ENCODE assay signal across 10 mouse cellular contexts in the genomic region with DNA sequence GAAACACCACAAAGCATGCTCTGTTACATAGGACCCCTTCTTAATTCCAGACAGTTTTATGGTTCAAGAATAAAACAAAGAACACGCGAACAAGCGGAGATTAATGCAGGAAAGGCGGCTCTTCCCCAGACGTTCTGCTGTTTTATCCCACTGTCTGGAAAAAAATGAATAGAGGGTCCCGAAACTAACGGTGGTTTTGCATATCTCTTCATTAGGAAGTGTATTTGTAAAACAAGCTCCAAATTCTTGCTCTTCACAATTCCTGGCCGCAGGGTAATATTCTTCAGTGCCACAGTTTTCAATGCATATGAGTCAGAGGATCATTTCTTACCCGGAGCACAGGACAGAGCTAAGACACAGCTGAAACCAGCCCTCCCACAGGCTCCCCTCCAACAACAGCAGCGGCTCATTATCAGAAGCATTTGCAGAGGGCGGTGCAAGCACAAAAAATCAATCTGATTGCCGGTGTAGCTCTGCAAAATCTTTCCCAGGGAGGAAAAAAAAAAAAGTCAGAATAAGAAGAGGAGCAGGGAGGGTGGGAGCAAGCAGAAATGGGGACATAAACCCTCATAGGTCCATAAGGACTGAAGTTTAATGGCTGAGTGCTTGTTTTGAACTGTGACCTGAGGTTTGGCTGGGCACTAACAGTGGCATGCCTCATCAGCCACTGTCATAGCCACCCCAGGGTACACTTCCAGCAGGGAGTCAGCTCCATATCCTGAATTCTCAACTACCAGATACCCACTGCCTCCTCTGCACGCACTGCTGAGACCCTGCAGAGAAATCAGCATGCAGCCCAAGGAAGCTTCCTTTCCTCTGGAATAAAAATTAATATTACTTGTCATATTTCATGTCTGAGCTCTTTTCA.
DNase-seq lines count a peak whose midpoint lies in the region.
"Had no signal": no experiment of that assay in that cellular context is flagged by ENCODE, and none has a peak within 500 bp of the region (broad histone marks: within the 10 kb centered on the region; RNA-seq: fewer than 3 reads in every experiment).

No protein-coding gene starts in this region.

- H3K27me3 ChIP-seq in midbrain, embryonic 10.5 days (ENCODE audit: low read depth, poor library complexity, severe bottlenecking), result no peaks in the 10 kb centered on the region
- H3K27me3 ChIP-seq: megakaryocyte, embryonic 14.5 days had no signal

- peak overlapping the region; percentile 82 for H3K27ac ChIP-seq in midbrain, embryonic 10.5 days (replicated peaks)

- DNase-seq in cerebellum, postnatal 14 days, result peak; percentile 8 to 13
- DNase-seq in cerebellum, adult 11 months, result no peak
- DNase-seq in urinary bladder, postnatal 14 days (ENCODE audit: low spot score), result peak; percentile 2
- DNase-seq in urinary bladder, adult 2 months (ENCODE audit: low spot score), result no peak
- peak; percentile 41 for DNase-seq in midbrain, embryonic 10.5 days (ENCODE audit: low spot score)
- DNase-seq in testis, postnatal 10 days (ENCODE audit: low spot score), result no peak
- no peak for DNase-seq in lung, postnatal 4 days
- DNase-seq in gastrocnemius, postnatal 14 days, result no peak
- DNase-seq: thymus, postnatal 14 days had no signal

- intact Hi-C loops in gastrocnemius, postnatal 14 days (cut with DNase I; ENCODE audit: low total_unique reads), result no loop called here

- H3K36me3 ChIP-seq in midbrain, embryonic 10.5 days, result no peaks in the 10 kb centered on the region

- no peaks in the 10 kb centered on the region for H3K9me3 ChIP-seq in midbrain, embryonic 10.5 days (replicated peaks)
- H3K9me3 ChIP-seq: megakaryocyte, embryonic 14.5 days had no signal

- H3K4me3 ChIP-seq in midbrain, embryonic 10.5 days, result peak overlapping the region; percentile 37
- H3K4me3 ChIP-seq: megakaryocyte, embryonic 14.5 days had no signal

- 23% methylated on average over 13 of the region's 13 CpGs for WGBS in midbrain, embryonic 10.5 days

- H3K4me1 ChIP-seq in midbrain, embryonic 10.5 days, result peaks cover 62% of the 10 kb centered on the region
- H3K4me1 ChIP-seq: megakaryocyte, embryonic 14.5 days had no signal

Comparison
In these comparisons a context has a peak if more than half of its experiments do, and no peak if none do; other contexts are left out.
1. DNase-seq: peak in cerebellum, postnatal 14 days (2 of 2), urinary bladder, postnatal 14 days (single experiment) and midbrain, embryonic 10.5 days (single experiment); none in cerebellum, adult 11 months (single experiment), urinary bladder, adult 2 months (single experiment), testis, postnatal 10 days (single experiment), lung, postnatal 4 days (0 of 2) and gastrocnemius, postnatal 14 days (single experiment).